Mouse (Mus musculus): ENCODE results near the gene Ehd4. TPM values are rescaled to one million over a fixed set of nuclear protein-coding genes. Genes with fewer than 3 reads are reported as not detected.

Ehd4 gene
- polyA plus RNA-seq, 1 experiment from 2014 or later = 11.8 TPM

Other genes starting within 250 kb of the Ehd4 start
- 3.0 and 4.3 TPM in 2 replicates for gene Mapkbp1, start 181.9 kb downstream of the Ehd4 start, polyA plus RNA-seq (2014; fragmentation: Nextera tagmentation; extraction: Ambion mirVana)
- gene Jmjd7, start 127.1 kb downstream of the Ehd4 start, polyA plus RNA-seq (2014; fragmentation: Nextera tagmentation; extraction: Ambion mirVana) = 16.4 and 23.3 TPM in 2 replicates
- 1.9 and 4.2 TPM in 2 replicates for gene Gm28042, start 127.1 kb downstream of the Ehd4 start, polyA plus RNA-seq (2014; fragmentation: Nextera tagmentation; extraction: Ambion mirVana)
- 1.5 TPM in 2 replicates for gene Pla2g4b, start 121.2 kb downstream of the Ehd4 start, polyA plus RNA-seq (2014; fragmentation: Nextera tagmentation; extraction: Ambion mirVana)
- gene Pla2g4e, start 90.7 kb upstream of the Ehd4 start, polyA plus RNA-seq (2014; fragmentation: Nextera tagmentation; extraction: Ambion mirVana) = 1.1 and 1.7 TPM in 2 replicates
- not detected in 2 replicates for gene Pla2g4d, start 134.6 kb upstream of the Ehd4 start, polyA plus RNA-seq (2014; fragmentation: Nextera tagmentation; extraction: Ambion mirVana)
- gene Pla2g4f, start 159.6 kb upstream of the Ehd4 start, polyA plus RNA-seq (2014; fragmentation: Nextera tagmentation; extraction: Ambion mirVana) = not detected in 2 replicates
- gene Vps39, start 198.5 kb upstream of the Ehd4 start, polyA plus RNA-seq (2014; fragmentation: Nextera tagmentation; extraction: Ambion mirVana) = 53.6 and 58.1 TPM in 2 replicates
- gene Ganc, start 249.3 kb upstream of the Ehd4 start, polyA plus RNA-seq (2014; fragmentation: Nextera tagmentation; extraction: Ambion mirVana) = 6.3 and 9.4 TPM in 2 replicates
- gene Tmem87a, start 249.5 kb upstream of the Ehd4 start, polyA plus RNA-seq (2014; fragmentation: Nextera tagmentation; extraction: Ambion mirVana) = 7.9 and 11.8 TPM in 2 replicates